Mouse (Mus musculus) thymus, postnatal 14 days (tissue): Measurements from ENCODE around the gene Gm20388.

ENCODE experiments used
- DNase-seq: peaks from one replicate; pipeline ENCODE4 v3.0.0; 2021

Gm20388 gene

DNA sequence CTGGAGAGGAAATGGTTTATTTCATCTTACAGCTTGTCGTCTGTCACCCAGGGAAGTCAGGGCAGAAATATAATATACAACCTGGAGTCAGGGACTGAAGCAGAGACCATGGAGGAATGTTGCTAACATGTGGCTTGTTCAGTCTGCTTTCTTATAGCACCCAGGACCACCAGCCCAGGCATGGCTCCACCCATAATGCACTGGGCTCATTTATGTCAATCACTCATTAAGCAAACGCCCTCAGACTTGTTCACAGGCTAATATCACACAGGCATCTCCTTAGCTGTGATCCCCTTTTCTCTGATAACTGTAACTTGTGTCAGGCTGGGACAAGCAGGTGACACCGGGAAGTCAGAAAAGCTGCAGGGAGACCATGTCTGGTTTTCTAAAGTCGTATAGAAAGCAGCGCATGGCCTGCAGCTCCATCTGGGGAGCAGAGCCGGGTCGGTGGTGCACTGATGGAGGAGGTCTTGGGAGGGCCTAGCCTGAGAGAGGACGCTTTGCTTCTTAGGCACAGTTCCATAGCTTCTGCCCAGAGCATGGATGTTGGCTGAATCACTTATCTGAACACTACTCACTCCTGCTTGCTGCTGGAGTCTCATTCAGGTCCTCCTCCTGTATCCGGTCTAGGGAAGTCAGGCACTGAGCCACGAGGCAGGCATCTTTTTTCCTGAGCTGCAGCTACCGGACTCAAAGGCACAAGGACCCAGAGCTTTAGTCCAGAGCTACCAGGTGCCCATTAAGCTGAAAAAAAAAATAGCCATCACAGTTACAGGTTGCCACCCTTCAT lies 1252.5 kb downstream of the Gm20388 start:
- no peak for DNase-seq

- DNase-seq, result no peak
Measured at GRCm38 (mm10) chr8:121164017-121164469, 1253.4 kb downstream of the Gm20388 start.

- DNase-seq, result no peak
Measured at GRCm38 (mm10) chr8:121168033-121168432, 1257.4 kb downstream of the Gm20388 start.

DNA sequence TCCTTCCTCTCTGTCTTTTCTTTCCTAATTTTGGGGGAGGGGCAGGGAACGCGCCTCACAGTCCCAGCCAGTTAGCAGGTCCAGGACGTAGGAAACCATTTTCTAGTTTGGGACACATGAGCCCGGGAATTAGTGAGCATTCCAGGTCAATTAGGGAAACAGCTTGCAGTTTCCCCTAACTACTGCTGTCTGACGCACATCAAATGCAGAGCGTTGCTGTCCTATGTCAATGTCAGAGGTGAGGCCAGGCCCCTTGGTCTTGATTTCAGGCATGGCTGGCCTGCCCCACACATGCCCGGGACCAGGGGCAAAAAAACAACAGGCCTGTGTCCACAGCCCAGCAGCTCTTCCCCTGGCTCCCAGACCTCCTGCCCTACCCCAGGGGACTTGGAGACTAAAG lies 1259.5 kb downstream of the Gm20388 start:
- DNase-seq, result no peak

DNA sequence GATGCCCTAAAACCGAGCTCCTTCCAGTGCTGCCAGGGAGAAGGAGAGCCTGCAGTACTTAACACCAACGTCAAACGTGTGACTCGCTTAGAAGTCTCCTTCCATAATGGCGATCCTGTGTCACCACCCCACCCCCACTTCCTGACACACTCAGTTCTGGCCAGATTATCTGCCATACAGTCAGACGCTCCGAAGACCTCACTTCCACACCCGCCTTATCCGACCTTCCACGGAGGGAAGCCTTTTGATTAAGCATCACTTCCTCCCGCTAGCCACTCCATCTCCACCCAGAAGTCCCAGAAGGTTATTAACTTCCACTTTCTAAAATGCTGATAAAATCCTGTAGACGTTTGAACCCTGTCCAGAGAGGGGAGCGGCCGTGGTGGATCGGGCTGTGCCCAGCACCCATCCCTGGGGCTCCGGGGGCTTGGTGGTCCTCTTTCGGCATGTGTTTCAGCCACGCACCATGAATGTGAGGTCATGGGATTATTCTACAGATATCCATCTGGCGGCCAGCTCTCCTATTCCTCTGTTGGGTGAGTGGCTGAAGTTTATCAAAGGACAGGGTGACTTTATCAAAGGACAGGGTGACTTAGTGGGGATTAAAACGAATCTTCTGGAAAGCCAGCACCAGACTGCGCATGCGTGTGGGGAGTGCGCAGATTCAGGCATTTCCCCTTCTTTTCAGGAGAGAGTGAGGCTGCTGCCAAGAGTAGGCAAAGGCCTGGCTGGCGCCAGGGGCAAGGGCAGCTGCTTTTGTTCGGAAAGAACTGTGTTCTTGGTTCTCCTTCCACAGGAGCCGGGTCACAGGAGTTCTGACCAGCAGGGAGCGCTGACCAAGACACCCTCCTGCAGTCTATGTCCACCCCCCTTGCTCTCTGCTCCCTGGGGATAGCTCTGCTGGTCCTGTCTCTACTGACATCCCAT lies 1260.2 kb downstream of the Gm20388 start:
- DNase-seq, result no peak

DNA sequence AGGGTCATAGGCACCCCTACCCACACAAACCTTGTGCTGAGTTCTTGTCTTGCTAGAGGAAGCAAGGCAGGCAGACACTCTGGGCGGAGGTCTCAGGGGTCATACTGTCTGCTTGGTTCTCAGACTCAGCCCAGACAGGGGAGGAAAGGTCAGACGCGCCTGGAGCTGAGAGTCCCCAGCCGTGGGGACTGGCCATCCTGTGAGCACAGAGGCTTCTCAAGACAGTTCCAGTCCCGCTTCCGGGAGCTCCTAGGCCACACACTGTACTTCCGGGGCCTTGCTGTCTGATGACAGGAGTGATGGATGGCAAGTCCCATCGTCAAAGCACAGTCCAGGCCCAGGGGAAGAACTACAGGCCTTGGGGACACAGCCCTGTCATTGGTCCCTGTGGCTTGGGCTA lies 1261.9 kb downstream of the Gm20388 start:
- no peak for DNase-seq

DNA sequence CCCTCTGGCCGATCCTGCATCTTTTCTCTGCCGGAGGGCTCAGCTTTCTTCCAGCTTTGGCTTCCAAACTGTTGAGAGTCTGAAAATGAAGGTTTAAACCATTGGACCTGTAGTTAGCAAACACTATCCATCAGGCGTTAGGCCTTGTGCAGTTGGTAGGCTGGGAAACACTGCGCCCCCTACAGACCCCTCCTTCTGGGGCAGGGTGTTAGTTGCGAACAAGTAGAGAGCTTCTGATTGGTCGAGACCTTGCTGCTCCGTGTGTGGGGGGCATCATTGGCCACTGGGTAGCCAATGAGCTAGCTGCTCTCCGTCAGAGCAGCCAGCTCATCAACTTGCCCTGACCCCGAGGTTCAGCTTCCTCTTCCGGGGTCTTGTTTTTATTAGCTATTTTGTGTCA lies 1263.5 kb downstream of the Gm20388 start:
- peak; percentile 7 for DNase-seq

DNA sequence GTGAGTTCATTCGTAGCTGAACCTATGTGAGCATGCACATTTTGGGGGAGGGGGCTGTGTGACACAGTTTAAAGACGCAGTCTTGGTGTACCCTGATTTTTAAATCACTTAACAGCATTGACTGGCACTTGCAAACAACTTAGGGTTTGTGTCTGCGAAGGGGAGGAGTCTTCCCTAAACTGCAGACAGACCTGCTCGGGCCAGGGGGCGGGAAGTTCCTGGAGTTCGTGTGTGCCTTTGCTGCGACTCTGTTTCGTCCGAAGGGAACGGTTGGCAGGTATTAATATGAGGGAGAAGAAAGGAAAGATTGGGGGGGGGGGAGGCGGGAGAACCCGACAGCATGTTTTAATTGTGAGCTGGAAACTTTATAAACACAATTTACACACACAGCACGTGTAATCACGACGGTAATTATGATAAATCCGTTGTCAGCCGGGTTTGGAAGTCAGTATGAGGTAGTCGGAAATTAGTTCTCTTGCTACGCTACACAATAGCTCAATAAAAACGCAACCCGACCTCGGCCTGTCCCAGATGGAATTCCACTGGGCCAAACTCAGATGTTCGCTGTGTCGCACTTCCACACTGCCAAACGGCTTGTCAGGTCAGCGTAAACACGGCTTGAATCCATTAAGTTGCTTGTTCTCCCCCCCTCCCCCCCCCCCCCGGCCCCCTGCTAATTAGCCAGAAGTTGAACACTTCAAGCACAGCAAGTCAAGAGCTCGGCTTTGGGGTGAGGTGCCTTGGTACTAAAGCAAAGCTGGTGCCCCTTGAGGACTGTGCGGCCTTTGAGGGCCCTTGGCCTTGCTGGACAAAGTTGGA lies 1264.3 kb downstream of the Gm20388 start:
- no peak for DNase-seq

DNA sequence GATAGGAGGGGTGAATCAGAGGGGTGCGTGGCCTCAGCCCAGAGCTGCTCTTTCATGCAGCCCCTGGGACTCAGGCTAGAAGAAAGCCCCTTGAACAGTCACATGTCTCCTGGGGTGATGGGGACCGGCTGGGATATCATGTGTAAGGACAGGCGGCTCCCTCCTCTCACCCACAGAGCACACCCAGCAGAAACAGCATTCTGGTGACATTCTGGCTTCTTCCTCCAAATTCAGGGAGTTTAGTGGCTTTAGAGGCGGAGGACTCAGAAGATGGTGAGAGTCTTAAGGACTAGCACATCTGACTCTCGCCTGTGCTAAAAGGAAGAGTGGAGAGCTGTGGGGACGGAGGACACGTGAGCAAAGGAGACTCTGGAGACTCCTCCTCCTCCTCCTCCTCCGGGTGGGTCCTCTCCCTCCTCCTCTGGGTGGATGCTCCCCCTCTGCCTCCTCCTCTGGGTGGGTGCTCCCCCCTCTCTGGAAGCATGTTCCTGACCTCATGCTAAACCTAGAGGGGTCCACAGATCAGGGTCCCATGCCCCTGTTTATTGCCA lies 1265.0 kb downstream of the Gm20388 start:
- DNase-seq, result no peak

DNA sequence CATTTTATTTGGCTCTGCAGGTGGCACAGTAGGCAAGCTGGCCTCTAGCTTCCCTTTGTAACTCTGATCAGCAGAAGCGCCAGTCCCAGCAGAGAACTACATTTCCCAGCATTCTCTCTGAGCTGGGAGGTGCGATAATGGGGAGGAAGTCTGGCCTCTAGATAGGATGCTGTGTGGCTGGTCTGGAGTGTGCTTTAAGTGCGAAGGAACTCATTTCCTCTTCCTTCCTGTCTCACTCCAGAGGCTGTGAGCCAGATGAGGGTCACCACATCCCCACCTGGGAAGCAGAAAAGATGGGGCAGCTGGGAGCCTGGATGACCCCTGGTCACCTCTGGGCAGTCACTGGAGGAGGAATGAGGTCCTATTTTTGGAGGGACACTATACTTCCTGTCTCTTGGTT lies 1265.7 kb downstream of the Gm20388 start:
- no peak for DNase-seq

DNA sequence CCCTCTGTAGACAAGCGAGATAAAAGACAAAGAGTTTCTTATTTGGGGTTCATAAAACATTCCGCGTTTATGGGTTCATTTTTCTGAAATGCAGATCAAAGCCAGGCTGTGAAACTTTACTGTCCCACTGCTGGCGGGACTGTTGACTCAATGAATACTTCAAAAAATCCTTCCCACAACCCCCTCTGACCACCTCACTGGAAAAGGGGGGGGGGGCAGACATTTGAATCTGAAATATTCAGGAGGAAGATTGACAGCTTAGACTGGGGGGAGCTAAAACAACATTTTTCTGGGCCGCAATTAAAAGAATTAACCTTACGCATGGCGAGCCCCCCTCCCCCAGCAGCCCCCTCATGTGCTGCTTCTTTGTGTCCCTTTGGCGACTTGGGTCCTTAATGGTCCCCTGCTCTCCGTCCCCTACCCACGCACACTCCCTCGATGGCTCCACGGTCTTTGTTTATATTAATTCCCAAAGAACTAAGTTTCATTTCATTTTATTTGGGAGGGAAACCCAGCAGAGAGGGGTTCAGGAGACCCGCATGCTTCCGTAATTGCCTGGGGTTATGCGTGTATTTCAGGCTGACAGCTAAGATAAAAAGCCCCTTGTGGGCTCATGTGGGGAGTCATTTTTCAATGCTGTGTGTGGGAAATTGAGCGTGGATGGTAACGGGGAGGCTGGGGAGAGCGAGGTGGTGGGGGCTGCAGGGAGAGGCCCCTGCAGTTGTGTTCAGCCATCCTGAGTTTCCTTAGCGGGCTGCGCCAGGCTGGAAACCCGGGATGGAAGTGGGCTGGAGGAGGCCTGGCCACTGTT lies 1270.0 kb downstream of the Gm20388 start:
- no peak for DNase-seq

DNA sequence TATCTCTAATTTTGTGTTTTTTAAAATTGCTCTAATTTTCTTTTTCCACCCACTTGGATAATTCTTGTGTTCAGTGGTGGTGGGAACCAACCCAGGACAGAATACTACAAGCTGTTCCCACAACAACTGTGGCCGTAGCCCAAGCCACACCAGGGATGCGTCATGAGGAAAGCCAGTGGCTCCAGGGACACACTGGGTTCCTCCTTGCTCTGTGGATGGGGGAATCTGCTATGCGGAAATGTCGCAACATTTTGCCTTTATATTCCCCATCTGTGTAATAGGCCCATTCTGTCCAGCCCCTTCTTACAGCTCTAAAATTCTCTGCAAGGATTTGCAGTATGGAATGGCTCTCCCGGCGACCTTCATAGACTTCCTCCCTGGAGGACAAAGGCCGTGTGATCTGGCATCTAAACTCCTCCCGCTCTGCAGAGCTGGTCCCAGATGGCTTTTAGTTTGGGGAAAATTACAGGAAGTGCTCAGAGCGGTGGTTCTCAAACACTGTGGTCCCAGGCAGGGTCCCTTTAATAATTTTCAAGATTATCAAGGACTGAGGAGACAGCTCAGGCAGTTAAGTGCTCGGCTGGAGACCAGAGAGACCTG lies 1270.7 kb downstream of the Gm20388 start:
- DNase-seq, result no peak

GRCm38 (mm10) chr8:121187491-121188364 lies 1277.1 kb downstream of the Gm20388 start:
- peak; percentile 18 for DNase-seq

- no peak for DNase-seq
Measured at GRCm38 (mm10) chr8:121188994-121189393, 1278.4 kb downstream of the Gm20388 start.

DNA sequence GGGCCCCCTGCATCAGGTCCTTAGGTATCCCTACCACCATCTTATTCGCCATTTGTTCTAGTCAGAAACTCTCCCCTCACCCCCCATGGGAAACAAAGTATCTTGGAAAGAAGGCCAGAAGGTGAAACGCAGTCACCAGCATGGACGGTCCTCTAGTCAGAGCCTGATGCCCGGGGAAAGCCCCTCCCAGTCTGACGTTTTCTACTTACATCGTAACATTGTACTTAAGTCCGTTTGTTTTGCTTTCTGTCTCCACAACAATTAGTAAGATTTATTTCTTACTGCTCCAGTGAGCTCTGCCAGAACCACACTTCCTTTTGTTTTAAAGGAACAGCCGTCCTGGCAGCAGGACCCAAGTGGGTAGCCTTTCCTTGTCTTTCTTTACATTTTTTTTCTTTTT lies 1281.8 kb downstream of the Gm20388 start:
- no peak for DNase-seq

DNA sequence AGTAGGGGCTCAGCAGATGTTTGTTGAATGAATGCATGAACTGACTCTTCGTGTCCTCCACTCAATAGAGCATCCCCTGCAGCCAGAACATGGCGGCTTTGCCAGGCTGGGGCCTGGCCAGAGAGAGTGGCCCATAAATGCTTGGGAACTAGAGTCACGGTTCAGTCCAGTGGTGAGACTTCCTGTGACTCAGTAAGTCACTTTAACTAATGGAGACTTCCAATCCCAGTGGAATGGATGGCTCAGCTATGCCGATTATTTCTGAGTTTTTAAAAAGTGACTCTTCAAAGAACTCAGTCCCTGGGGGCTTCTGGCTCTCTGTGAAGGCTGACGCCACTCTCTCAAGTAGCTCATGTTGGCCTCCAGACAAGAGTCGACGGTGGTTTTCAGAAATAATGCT lies 1285.3 kb downstream of the Gm20388 start:
- no peak for DNase-seq

GRCm38 (mm10) chr8:121196726-121197668 lies 1286.4 kb downstream of the Gm20388 start:
- no peak for DNase-seq

GRCm38 (mm10) chr8:121200069-121200468 lies 1289.4 kb downstream of the Gm20388 start:
- DNase-seq, result no peak

DNA sequence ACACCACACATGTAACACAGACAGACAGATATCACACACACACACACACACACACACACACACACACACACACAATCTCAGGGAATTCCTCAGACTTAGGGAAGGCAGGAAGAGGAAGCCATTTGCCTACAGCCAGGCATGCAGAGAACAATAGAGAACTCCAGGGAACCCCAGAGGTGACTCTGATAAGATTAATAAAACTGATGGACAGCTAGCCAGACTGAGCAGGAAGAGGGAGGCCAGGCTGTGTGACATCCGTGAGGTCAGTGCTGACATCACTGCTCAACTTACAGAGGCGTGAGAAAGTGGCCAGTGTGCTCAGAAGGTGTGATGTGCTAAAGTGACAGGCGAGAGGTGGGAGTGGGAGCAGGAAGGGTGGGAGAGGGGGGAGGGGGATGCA lies 1290.3 kb downstream of the Gm20388 start:
- no peak for DNase-seq
